Mouse (Mus musculus) MEL (cell line): ENCODE measurements around the gene St6galnac4. TPM values are rescaled to one million over a fixed set of nuclear protein-coding genes. Genes with fewer than 3 reads are reported as not detected.

Source experiments
- DNase-seq: peaks from one replicate; pipeline ENCODE4 v3.0.0; 2011; ENCODE audit warnings: low read depth, low spot score
- H3K27ac ChIP-seq: 2 replicates; pipeline ENCODE4 v1.5.1; 2012; ENCODE audit warnings: low read depth, mild to moderate bottlenecking, control low read depth, low read length, moderate library complexity; ENCODE audit not compliant: control insufficient read depth
- H3K27me3 ChIP-seq, 2 experiments: fragments of 150-350 bp in 1 of 2; sonication (generic) in 1 of 2; 2 replicates each; pipeline ENCODE4 v1.6.1; 2012; ENCODE audit warnings: low read length in 2 of 2, mild to moderate bottlenecking in 2 of 2, improper control_type of control experiment in 1 of 2, moderate library complexity in 1 of 2; ENCODE audit not compliant: insufficient read depth in 2 of 2, control insufficient read depth in 1 of 2
- H3K36me3 ChIP-seq, 2 experiments: 2 replicates each; pipeline ENCODE4 v1.6.1; 2012 to 2014; ENCODE audit warnings: low read length in 2 of 2, improper control_type of control experiment in 1 of 2, inconsistent platforms in 1 of 2, mild to moderate bottlenecking in 1 of 2; ENCODE audit not compliant: insufficient read depth in 2 of 2, control insufficient read depth in 1 of 2
- H3K4me1 ChIP-seq, 2 experiments: fragments of 150-350 bp in 1 of 2; sonication (generic) in 1 of 2; 2 replicates each; pipeline ENCODE4 v1.6.1; 2012; ENCODE audit warnings: low read length in 2 of 2, improper control_type of control experiment in 1 of 2, mild to moderate bottlenecking in 1 of 2; ENCODE audit not compliant: insufficient read depth in 2 of 2, control insufficient read depth in 1 of 2
- H3K4me3 ChIP-seq, 2 experiments: fragments of 150-350 bp in 1 of 2; sonication (generic) in 1 of 2; 2 replicates each; pipeline ENCODE4 v1.5.1; 2012; ENCODE audit warnings: low read depth in 2 of 2, low read length in 2 of 2, mild to moderate bottlenecking in 2 of 2, moderate library complexity in 2 of 2, control low read depth in 1 of 2, improper control_type of control experiment in 1 of 2; ENCODE audit not compliant: control insufficient read depth in 1 of 2, insufficient read depth in 1 of 2
- H3K79me2 ChIP-seq: 2 replicates; pipeline ENCODE4 v1.6.1; 2012; ENCODE audit warnings: mild to moderate bottlenecking, low read length, moderate library complexity; ENCODE audit not compliant: control insufficient read depth, poor library complexity, insufficient read depth
- H3K9ac ChIP-seq: 2 replicates; pipeline ENCODE4 v1.6.1; 2012; ENCODE audit warnings: low read depth, mild to moderate bottlenecking, control low read depth, low read length, moderate library complexity; ENCODE audit not compliant: control insufficient read depth, poor library complexity, severe bottlenecking
- H3K9me3 ChIP-seq: fragments of 150-350 bp; sonication (generic); replicated peaks from 2 replicates; pipeline ENCODE4 v1.6.1; 2012; ENCODE audit warnings: mild to moderate bottlenecking, low read length, improper control_type of control experiment, moderate library complexity; ENCODE audit not compliant: insufficient read depth
- E2F4 ChIP-seq: IDR thresholded peaks from 2 replicates; pipeline ENCODE4 v1.6.1; 2011; ENCODE audit warnings: low read depth, low read length, improper control_type of control experiment, borderline replicate concordance
- ELF1 ChIP-seq: IDR thresholded peaks from 2 replicates; pipeline ENCODE4 v1.6.1; 2014; ENCODE audit warnings: low read depth, mild to moderate bottlenecking, inconsistent platforms, low read length, improper control_type of control experiment, moderate library complexity
- EP300 ChIP-seq, 2 experiments: IDR thresholded peaks; 2 replicates each; pipeline ENCODE4 v1.6.1; 2011; ENCODE audit warnings: improper control_type of control experiment in 2 of 2, low read length in 2 of 2, low read depth in 1 of 2, mild to moderate bottlenecking in 1 of 2
- GABPA ChIP-seq: IDR thresholded peaks from 2 replicates; pipeline ENCODE4 v1.6.1; 2012; ENCODE audit warnings: low read depth, mild to moderate bottlenecking, inconsistent platforms, low read length, improper control_type of control experiment, moderate library complexity
- HCFC1 ChIP-seq: IDR thresholded peaks from 2 replicates; pipeline ENCODE4 v1.6.1; 2012; ENCODE audit warnings: low read depth, mild to moderate bottlenecking, inconsistent platforms, low read length, improper control_type of control experiment, moderate library complexity
- MAZ ChIP-seq: IDR thresholded peaks from 2 replicates; pipeline ENCODE4 v1.6.1; 2012; ENCODE audit warnings: low read depth, mild to moderate bottlenecking, inconsistent platforms, low read length, improper control_type of control experiment
- MEF2A ChIP-seq: IDR thresholded peaks from 2 replicates; pipeline ENCODE4 v1.6.1; 2014; ENCODE audit warnings: low read depth, mild to moderate bottlenecking, inconsistent platforms, low read length, improper control_type of control experiment; ENCODE audit not compliant: poor library complexity, insufficient replicate concordance, severe bottlenecking; ENCODE audit errors: extremely low read depth
- MYB ChIP-seq: IDR thresholded peaks from 2 replicates; pipeline ENCODE4 v1.6.1; 2011; ENCODE audit warnings: mild to moderate bottlenecking, low read depth, low read length, improper control_type of control experiment
- NELFE ChIP-seq: IDR thresholded peaks from 2 replicates; pipeline ENCODE4 v1.6.1; 2011; ENCODE audit warnings: low read depth, low read length, improper control_type of control experiment
- SMC3 ChIP-seq: IDR thresholded peaks from 2 replicates; pipeline ENCODE4 v1.6.1; 2011; ENCODE audit warnings: low read depth, low read length, improper control_type of control experiment
- TAL1 ChIP-seq: IDR thresholded peaks from 2 replicates; pipeline ENCODE4 v1.6.1; 2012; ENCODE audit warnings: mild to moderate bottlenecking, inconsistent platforms, low read length, moderate library complexity, mixed read lengths
- UBTF ChIP-seq: IDR thresholded peaks from 2 replicates; pipeline ENCODE4 v1.6.1; 2012; ENCODE audit warnings: low read depth, mild to moderate bottlenecking, inconsistent platforms, low read length, improper control_type of control experiment, moderate library complexity, borderline replicate concordance; ENCODE audit not compliant: insufficient read depth
- USF2 ChIP-seq, 2 experiments: IDR thresholded peaks; 2 replicates each; pipeline ENCODE4 v1.6.1; 2011 to 2012; ENCODE audit warnings: improper control_type of control experiment in 2 of 2, low read length in 2 of 2, borderline replicate concordance in 1 of 2, inconsistent platforms in 1 of 2, low read depth in 1 of 2, mild to moderate bottlenecking in 1 of 2; ENCODE audit not compliant: insufficient read depth in 1 of 2
- ZC3H11A ChIP-seq: IDR thresholded peaks from 2 replicates; pipeline ENCODE4 v1.6.1; 2012; ENCODE audit warnings: low read depth, mild to moderate bottlenecking, inconsistent platforms, low read length, improper control_type of control experiment
- ZMIZ1 ChIP-seq: IDR thresholded peaks from 2 replicates; pipeline ENCODE4 v1.6.1; 2012; ENCODE audit warnings: low read depth, mild to moderate bottlenecking, inconsistent platforms, low read length, improper control_type of control experiment, moderate library complexity
- polyA plus RNA-seq, 2 experiments: library from polyadenylated mRNA; stranded (reverse) in 1 of 2; unstranded in 1 of 2; fragments of >175 nt in 1 of 2; fragments of >200 nt in 1 of 2; gene quantifications; 2 replicates each; pipeline versions ENCODE4 v1.2.1 to v1.2.4; 2012; ENCODE audit warnings: low replicate concordance in 2 of 2, low read depth in 1 of 2; ENCODE audit not compliant: insufficient read length in 2 of 2, insufficient read depth in 1 of 2, missing spikeins in 1 of 2
- total RNA-seq: library from RNA; depleted of rRNA; stranded (reverse); fragments of 300-350 nt; gene quantifications from 2 replicates; pipeline ENCODE4 v1.2.3, GENCODE M21; 2012

The St6galnac4 gene
- total and polyA plus RNA-seq, 3 experiments = 58.3 to 109 TPM; not detected in 1

GRCm38 (mm10) chr2:32602600-32603054 lies 15.7 kb downstream of the St6galnac4 start (continued):
- no peak for TF ChIP-seq MEF2A

- TF ChIP-seq TAL1 = no peak
- TF ChIP-seq MYB = no peak
- no peak for TF ChIP-seq GABPA
- TF ChIP-seq E2F4 = no peak
- TF ChIP-seq ZMIZ1 = no peak
- TF ChIP-seq EP300 (IDR thresholded peaks at IDR 0.05; ENCODE audit: low read depth in 1 of 2, low read length in 2 of 2) = no peak
- no peak for TF ChIP-seq UBTF
- no peak for TF ChIP-seq SMC3
- no peak for TF ChIP-seq USF2 (IDR thresholded peaks at IDR 0.05; ENCODE audit: borderline replicate concordance in 1 of 2, insufficient read depth in 1 of 2, low read depth in 1 of 2, low read length in 2 of 2)
- no peak for TF ChIP-seq ELF1
- TF ChIP-seq MAZ = no peak
- TF ChIP-seq HCFC1 = no peak
- no peak for TF ChIP-seq NELFE
- no peak for TF ChIP-seq ZC3H11A
- Histone ChIP-seq H3K27me3 (no peaks in the 10 kb centered on the region), H3K4me1 (peaks cover 0 to 20% of the 10 kb centered on the region in 2 experiments), H3K27ac (no peak overlapping the region), H3K36me3 (no peaks in the 10 kb centered on the region; a peak in 1 of 4 replicates), H3K9me3 (no peaks in the 10 kb centered on the region), H3K9ac (no peak overlapping the region), H3K4me3 (no peak overlapping the region), H3K79me2 (peaks cover 2% of the 10 kb centered on the region; the same call in 1 of the 2 replicates)
- no peak for DNase-seq
Measured at GRCm38 (mm10) chr2:32604631-32605030, 17.7 kb downstream of the St6galnac4 start.
